Mouse (Mus musculus): ENCODE results near the gene Zswim5. TPM values are rescaled to one million over a fixed set of nuclear protein-coding genes. Genes with fewer than 3 reads are reported as not detected.

Zswim5 gene
- polyA plus RNA-seq, 1 experiment from 2014 or later: 0.39 TPM

GRCm38 (mm10) chr4:116951642-116952041, 74.5 kb downstream of the Zswim5 start:
- Histone ChIP-seq H3K9me3 (replicated peaks; ENCODE audit: control insufficient read depth, low read length) (no peaks in the 10 kb centered on the region), H3K9ac (ENCODE audit: low read length) (no peak overlapping the region), H3K27ac (ENCODE audit: low read length) (no peak overlapping the region), H3K4me1 (ENCODE audit: control insufficient read depth, insufficient read depth, low read length) (no peaks in the 10 kb centered on the region), H3K4me3 (ENCODE audit: low read length) (no peak overlapping the region), H3K27me3 (ENCODE audit: control insufficient read depth, insufficient read depth, low read length) (no peaks in the 10 kb centered on the region), H3K4me2 (ENCODE audit: low read depth, low read length) (no peak overlapping the region), H3K36me3 (ENCODE audit: control insufficient read depth, insufficient read depth) (no peaks in the 10 kb centered on the region)
- ATAC-seq (replicated peaks; ENCODE audit: extremely low read depth, insufficient read depth, low FRiP score): no peak
- 36% methylated on average over 1 of the region's 1 CpGs for WGBS

DNA sequence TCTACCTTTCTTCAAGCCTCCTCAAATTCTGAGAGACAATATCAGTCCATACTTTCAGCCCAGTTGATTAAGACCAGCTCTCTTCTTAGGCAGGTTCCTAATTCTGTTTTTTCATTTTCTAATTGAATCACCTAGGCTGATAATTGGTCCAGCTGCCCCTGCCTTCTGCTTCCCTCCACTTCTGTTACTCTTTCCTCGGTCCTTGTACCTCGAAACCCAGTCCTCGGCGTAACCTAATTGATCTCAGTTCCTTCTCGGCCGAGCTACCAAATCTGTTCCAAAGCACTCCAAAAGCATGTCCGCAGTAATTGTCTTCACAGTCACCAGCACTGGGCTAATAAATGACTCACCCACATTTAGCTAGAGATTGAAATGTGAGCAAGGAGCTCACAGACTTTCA, 77.8 kb downstream of the Zswim5 start:
- Histone ChIP-seq H3K4me3 (ENCODE audit: low read length) (no peak overlapping the region), H3K9me3 (replicated peaks; ENCODE audit: control insufficient read depth, low read length) (no peaks in the 10 kb centered on the region), H3K27ac (ENCODE audit: low read length) (no peak overlapping the region), H3K27me3 (ENCODE audit: control insufficient read depth, insufficient read depth, low read length) (no peaks in the 10 kb centered on the region), H3K4me2 (ENCODE audit: low read depth, low read length) (no peak overlapping the region), H3K36me3 (ENCODE audit: control insufficient read depth, insufficient read depth) (no peaks in the 10 kb centered on the region), H3K9ac (ENCODE audit: low read length) (no peak overlapping the region), H3K4me1 (ENCODE audit: control insufficient read depth, insufficient read depth, low read length) (no peaks in the 10 kb centered on the region)
- WGBS: 85% methylated on average over 7 of the region's 7 CpGs
- no peak for ATAC-seq (replicated peaks; ENCODE audit: extremely low read depth, insufficient read depth, low FRiP score)

DNA sequence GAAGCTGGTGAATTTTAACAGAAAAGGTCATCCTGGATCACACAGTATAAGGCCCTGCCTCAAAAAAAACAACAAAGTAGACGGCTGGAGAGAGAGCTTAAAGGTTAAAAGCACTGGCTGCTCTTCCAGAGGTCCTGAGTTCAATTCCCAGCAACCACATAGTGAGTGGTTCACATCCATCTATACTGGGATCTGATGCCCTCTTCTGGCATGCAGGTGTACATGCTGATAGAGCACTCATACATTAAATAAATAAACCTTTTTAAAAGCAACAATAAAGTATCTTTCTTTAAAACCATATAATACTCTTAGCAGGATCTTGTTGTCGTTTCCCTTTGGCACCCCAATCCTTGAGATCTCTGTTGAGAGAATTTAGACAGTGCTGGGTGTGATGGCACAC, 99.3 kb downstream of the Zswim5 start:
- Histone ChIP-seq H3K27me3 (ENCODE audit: control insufficient read depth, insufficient read depth, low read length) (no peaks in the 10 kb centered on the region), H3K4me2 (ENCODE audit: low read depth, low read length) (no peak overlapping the region), H3K9ac (ENCODE audit: low read length) (no peak overlapping the region), H3K36me3 (ENCODE audit: control insufficient read depth, insufficient read depth) (no peaks in the 10 kb centered on the region), H3K4me3 (ENCODE audit: low read length) (no peak overlapping the region), H3K4me1 (ENCODE audit: control insufficient read depth, insufficient read depth, low read length) (no peaks in the 10 kb centered on the region), H3K27ac (ENCODE audit: low read length) (no peak overlapping the region), H3K9me3 (replicated peaks; ENCODE audit: control insufficient read depth, low read length) (no peaks in the 10 kb centered on the region)
- 65% methylated on average over 2 of the region's 2 CpGs for WGBS
- ATAC-seq (replicated peaks; ENCODE audit: extremely low read depth, insufficient read depth, low FRiP score): no peak

DNA sequence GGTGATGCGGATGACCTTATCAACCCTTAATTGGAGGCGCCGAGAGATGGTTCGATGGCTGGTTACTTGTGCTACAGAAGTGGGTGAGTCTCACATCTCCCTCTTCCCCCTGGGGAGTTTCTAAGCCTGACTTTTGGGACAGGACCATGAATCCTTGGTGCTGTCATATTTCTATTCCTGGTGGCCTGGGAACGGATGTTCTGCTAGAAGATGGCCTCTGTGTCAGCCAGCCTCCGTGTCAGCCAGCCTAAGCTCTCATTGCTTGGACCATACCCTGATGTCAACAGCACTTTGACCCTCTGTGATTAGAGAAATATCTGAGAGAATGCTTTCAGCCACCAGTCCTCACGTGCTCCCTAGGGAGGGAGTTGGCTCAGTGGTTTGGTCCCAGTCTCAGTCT, 108.5 kb downstream of the Zswim5 start:
- ATAC-seq (replicated peaks; ENCODE audit: extremely low read depth, insufficient read depth, low FRiP score): no peak
- Histone ChIP-seq H3K36me3 (ENCODE audit: control insufficient read depth, insufficient read depth) (peaks cover 8% of the 10 kb centered on the region), H3K27me3 (ENCODE audit: control insufficient read depth, insufficient read depth, low read length) (no peaks in the 10 kb centered on the region), H3K9me3 (replicated peaks; ENCODE audit: control insufficient read depth, low read length) (no peaks in the 10 kb centered on the region), H3K4me1 (ENCODE audit: control insufficient read depth, insufficient read depth, low read length) (no peaks in the 10 kb centered on the region), H3K27ac (ENCODE audit: low read length) (no peak overlapping the region), H3K4me2 (ENCODE audit: low read depth, low read length) (no peak overlapping the region), H3K4me3 (ENCODE audit: low read length) (no peak overlapping the region), H3K9ac (ENCODE audit: low read length) (no peak overlapping the region)
- WGBS: 82% methylated on average over 7 of the region's 7 CpGs

- no peaks in the 10 kb centered on the region for H3K4me1 ChIP-seq (ENCODE audit: control insufficient read depth, insufficient read depth, low read length)
- H3K4me3 ChIP-seq (ENCODE audit: low read length): no peak overlapping the region
- H3K9me3 ChIP-seq (replicated peaks; ENCODE audit: control insufficient read depth, low read length): no peaks in the 10 kb centered on the region
- H3K4me2 ChIP-seq (ENCODE audit: low read depth, low read length): no peak overlapping the region
- H3K9ac ChIP-seq (ENCODE audit: low read length): no peak overlapping the region
- H3K27ac ChIP-seq (ENCODE audit: low read length): no peak overlapping the region
- peak; percentile 81 for ATAC-seq (replicated peaks; ENCODE audit: extremely low read depth, insufficient read depth, low FRiP score)
- WGBS: 48% methylated on average over 17 of the region's 17 CpGs
- H3K27me3 ChIP-seq (ENCODE audit: control insufficient read depth, insufficient read depth, low read length): no peaks in the 10 kb centered on the region
- peaks cover 9% of the 10 kb centered on the region for H3K36me3 ChIP-seq (ENCODE audit: control insufficient read depth, insufficient read depth)
Observed at GRCm38 (mm10) chr4:116986400-116987121, 109.4 kb downstream of the Zswim5 start.

- Histone ChIP-seq H3K4me2 (ENCODE audit: low read depth, low read length) (no peak overlapping the region), H3K9ac (ENCODE audit: low read length) (no peak overlapping the region), H3K27ac (ENCODE audit: low read length) (no peak overlapping the region), H3K27me3 (ENCODE audit: control insufficient read depth, insufficient read depth, low read length) (no peaks in the 10 kb centered on the region), H3K4me1 (ENCODE audit: control insufficient read depth, insufficient read depth, low read length) (no peaks in the 10 kb centered on the region), H3K9me3 (replicated peaks; ENCODE audit: control insufficient read depth, low read length) (no peaks in the 10 kb centered on the region), H3K36me3 (ENCODE audit: control insufficient read depth, insufficient read depth) (peaks cover 9% of the 10 kb centered on the region), H3K4me3 (ENCODE audit: low read length) (no peak overlapping the region)
- ATAC-seq (replicated peaks; ENCODE audit: extremely low read depth, insufficient read depth, low FRiP score): no peak
- 56% methylated on average over 5 of the region's 5 CpGs for WGBS
Observed at GRCm38 (mm10) chr4:116987122-116987456, 109.9 kb downstream of the Zswim5 start.

- Histone ChIP-seq H3K9me3 (replicated peaks; ENCODE audit: control insufficient read depth, low read length) (no peaks in the 10 kb centered on the region), H3K36me3 (ENCODE audit: control insufficient read depth, insufficient read depth) (peaks cover 9% of the 10 kb centered on the region), H3K27me3 (ENCODE audit: control insufficient read depth, insufficient read depth, low read length) (no peaks in the 10 kb centered on the region), H3K4me2 (ENCODE audit: low read depth, low read length) (no peak overlapping the region), H3K4me3 (ENCODE audit: low read length) (no peak overlapping the region), H3K27ac (ENCODE audit: low read length) (no peak overlapping the region), H3K9ac (ENCODE audit: low read length) (no peak overlapping the region), H3K4me1 (ENCODE audit: control insufficient read depth, insufficient read depth, low read length) (peaks cover 12% of the 10 kb centered on the region)
- ATAC-seq (replicated peaks; ENCODE audit: extremely low read depth, insufficient read depth, low FRiP score): no peak
- 69% methylated on average over 6 of the region's 6 CpGs for WGBS
Observed at GRCm38 (mm10) chr4:116989731-116990130, 112.6 kb downstream of the Zswim5 start.

GRCm38 (mm10) chr4:116991366-116991765, 114.2 kb downstream of the Zswim5 start:
- Histone ChIP-seq H3K4me3 (ENCODE audit: low read length) (no peak overlapping the region), H3K4me2 (ENCODE audit: low read depth, low read length) (no peak overlapping the region), H3K9ac (ENCODE audit: low read length) (no peak overlapping the region), H3K4me1 (ENCODE audit: control insufficient read depth, insufficient read depth, low read length) (peaks cover 21% of the 10 kb centered on the region), H3K27ac (ENCODE audit: low read length) (no peak overlapping the region), H3K9me3 (replicated peaks; ENCODE audit: control insufficient read depth, low read length) (no peaks in the 10 kb centered on the region), H3K36me3 (ENCODE audit: control insufficient read depth, insufficient read depth) (peaks cover 9% of the 10 kb centered on the region), H3K27me3 (ENCODE audit: control insufficient read depth, insufficient read depth, low read length) (no peaks in the 10 kb centered on the region)
- 11% methylated on average over 7 of the region's 7 CpGs for WGBS
- ATAC-seq (replicated peaks; ENCODE audit: extremely low read depth, insufficient read depth, low FRiP score): no peak

GRCm38 (mm10) chr4:116993672-116994621, 116.8 kb downstream of the Zswim5 start, which contains the start of gene Urod:
Gene Urod (minus strand): TSS chr4:116994413.
- Histone ChIP-seq H3K9ac (ENCODE audit: low read length) (peak within 1 kb of the TSS; percentile 86), H3K4me1 (ENCODE audit: control insufficient read depth, insufficient read depth, low read length) (peaks cover 21% of the 10 kb centered on the region), H3K9me3 (replicated peaks; ENCODE audit: control insufficient read depth, low read length) (no peaks in the 10 kb centered on the region), H3K4me3 (ENCODE audit: low read length) (peak within 1 kb of the TSS; percentile 91), H3K36me3 (ENCODE audit: control insufficient read depth, insufficient read depth) (peaks cover 12% of the 10 kb centered on the region), H3K27me3 (ENCODE audit: control insufficient read depth, insufficient read depth, low read length) (no peaks in the 10 kb centered on the region), H3K4me2 (ENCODE audit: low read depth, low read length) (peak within 1 kb of the TSS; percentile 98), H3K27ac (ENCODE audit: low read length) (peak within 1 kb of the TSS; percentile 71)
- WGBS: under 1% methylated on average over 38 of the region's 38 CpGs
- ATAC-seq (replicated peaks; ENCODE audit: extremely low read depth, insufficient read depth, low FRiP score): peak; percentile 95

Data from heart, embryonic 16.5 days (tissue).